Comparison of ENCODE assay signal across 14 mouse cellular contexts in the genomic region with DNA sequence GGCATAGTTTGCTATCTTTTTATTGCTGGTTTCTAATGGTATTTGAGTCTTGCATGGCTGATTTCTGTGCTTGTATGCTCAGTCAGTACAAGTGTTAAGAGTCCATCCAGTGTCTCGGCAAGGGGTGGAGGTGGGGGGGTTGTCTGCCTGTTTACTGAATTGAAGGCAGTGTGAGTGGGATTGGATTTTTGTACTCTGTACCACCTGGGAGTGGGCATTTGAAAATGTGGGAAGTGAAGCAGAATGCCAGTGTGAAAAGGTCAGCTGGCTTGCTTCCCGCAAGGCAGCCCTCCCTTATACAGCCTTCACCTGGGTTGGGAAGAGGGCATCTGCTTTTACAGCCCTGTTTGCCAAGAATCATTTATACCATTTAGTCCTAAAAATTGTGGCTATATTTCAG.
"Had no signal": no experiment of that assay in that cellular context is flagged by ENCODE, and none has a peak within 500 bp of the region (broad histone marks: within the 10 kb centered on the region; RNA-seq: fewer than 3 reads in every experiment).

No protein-coding gene starts in this region.

- H3K36me3 ChIP-seq: kidney, embryonic 15.5 days; limb, embryonic 10.5 days; liver, embryonic 15.5 days; midbrain, embryonic 13.5 days; neural tube, embryonic 12.5 days; stomach, embryonic 15.5 days had no signal

- H3K4me2 ChIP-seq: kidney, embryonic 15.5 days; liver, embryonic 11.5 days; liver, embryonic 15.5 days; midbrain, embryonic 13.5 days; neural tube, embryonic 12.5 days; stomach, embryonic 15.5 days had no signal

- DNase-seq: kidney, postnatal 36 days; lung, adult 2 months; lung, postnatal 36 days; right cerebral cortex, postnatal 14 days; thymus, adult 2 months; thymus, postnatal 25 days had no signal

- H3K27ac ChIP-seq: kidney, embryonic 15.5 days; limb, embryonic 10.5 days; liver, embryonic 15.5 days; midbrain, embryonic 13.5 days; neural tube, embryonic 12.5 days; stomach, embryonic 15.5 days had no signal

- H3K4me3 ChIP-seq: kidney, embryonic 15.5 days; limb, embryonic 10.5 days; liver, embryonic 15.5 days; midbrain, embryonic 13.5 days; neural tube, embryonic 12.5 days; stomach, embryonic 15.5 days had no signal

- H3K9me3 ChIP-seq: kidney, embryonic 15.5 days; limb, embryonic 10.5 days; liver, embryonic 15.5 days; midbrain, embryonic 13.5 days; neural tube, embryonic 12.5 days; stomach, embryonic 15.5 days had no signal

- ATAC-seq: lung, postnatal 0 days; midbrain, embryonic 13.5 days had no signal

- H3K27me3 ChIP-seq: liver, embryonic 15.5 days; neural tube, embryonic 12.5 days; stomach, embryonic 15.5 days had no signal

- H3K4me1 ChIP-seq: kidney, embryonic 15.5 days; limb, embryonic 10.5 days; liver, embryonic 15.5 days; midbrain, embryonic 13.5 days; neural tube, embryonic 12.5 days; stomach, embryonic 15.5 days had no signal

- H3K9ac ChIP-seq: kidney, embryonic 15.5 days; liver, embryonic 15.5 days; midbrain, embryonic 13.5 days; neural tube, embryonic 12.5 days; stomach, embryonic 15.5 days had no signal
